Mouse (Mus musculus): ENCODE measurements around the gene Prss53.

- TF ChIP-seq GATA1 (IDR thresholded peaks at IDR 0.05; ENCODE audit: low read length) (no peak), TAL1 (IDR thresholded peaks at IDR 0.05; ENCODE audit: low read length) (no peak)
Measured at GRCm38 (mm10) chr7:127879301-127879700, 11.5 kb downstream of the Prss53 start.
